9 mouse cellular contexts compared by ENCODE assay signal in the genomic region with DNA sequence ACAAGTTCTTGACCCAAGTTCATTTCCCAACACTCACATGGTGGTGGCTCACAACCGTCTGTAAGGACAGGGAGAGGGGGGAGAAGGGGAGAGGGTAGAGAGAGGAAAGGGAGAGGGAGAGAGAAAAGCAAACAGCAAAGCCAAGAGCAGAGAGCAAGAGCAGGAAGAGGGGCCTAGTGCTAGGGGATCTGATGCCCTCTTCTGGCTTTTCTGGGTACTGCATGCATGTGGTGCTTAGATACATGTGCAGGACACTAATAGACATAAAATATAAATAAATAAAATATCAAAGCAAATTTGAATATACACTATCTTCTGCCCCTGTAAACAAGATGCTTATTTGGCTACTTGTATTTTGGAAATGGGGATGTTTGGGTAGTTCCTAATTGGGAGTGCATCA.
DNase-seq lines count a peak whose midpoint lies in the region; ATAC-seq and TF ChIP-seq lines count a peak whose summit lies in the region.
"Had no signal": no experiment of that assay in that cellular context is flagged by ENCODE, and none has a peak within 500 bp of the region (broad histone marks: within the 10 kb centered on the region; RNA-seq: fewer than 3 reads in every experiment).

No protein-coding gene starts in this region.

- no peak for ATAC-seq in forebrain, embryonic 11.5 days (replicated peaks; ENCODE audit: low FRiP score)
- no peak for ATAC-seq in forebrain, embryonic 13.5 days

- WGBS in forebrain, embryonic 11.5 days, result 17% methylated on average over 1 of the region's 1 CpGs
- 33% methylated on average over 1 of the region's 1 CpGs for WGBS in forebrain, embryonic 13.5 days

- no peak for TF ChIP-seq POLR2A in cortical plate, adult 2 months (IDR thresholded peaks at IDR 0.05; ENCODE audit: extremely low read depth, insufficient read depth, low read length)

- no peaks in the 10 kb centered on the region for H3K4me1 ChIP-seq in forebrain, embryonic 11.5 days (replicated peaks; ENCODE audit: control insufficient read depth, insufficient read depth, low read length)
- H3K4me1 ChIP-seq in forebrain, embryonic 13.5 days, result no peaks in the 10 kb centered on the region
- H3K4me1 ChIP-seq in cortical plate, adult 2 months (ENCODE audit: control insufficient read depth, insufficient read depth, low read length), result no peaks in the 10 kb centered on the region
- H3K4me1 ChIP-seq: neural tube, embryonic 13.5 days had no signal

- no peaks in the 10 kb centered on the region for H3K9me3 ChIP-seq in forebrain, embryonic 11.5 days (ENCODE audit: control insufficient read depth, low read length)
- H3K9me3 ChIP-seq in forebrain, embryonic 13.5 days (replicated peaks), result no peaks in the 10 kb centered on the region
- H3K9me3 ChIP-seq: neural tube, embryonic 13.5 days had no signal

- DNase-seq in forebrain, embryonic 11.5 days (ENCODE audit: low spot score), result peak; percentile 66
- DNase-seq in urinary bladder, postnatal 25 days (ENCODE audit: low spot score), result peak; percentile 9
- DNase-seq in urinary bladder, adult 2 months (ENCODE audit: low spot score), result no peak
- DNase-seq in kidney, postnatal 10 days, result peak; percentile 54
- peak; percentile 48 for DNase-seq in lung, postnatal 14 days
- peak; percentile 16 to 72 for DNase-seq in spleen, postnatal 4 days (ENCODE audit: low spot score in 2 of 2)

- H3K36me3 ChIP-seq in forebrain, embryonic 11.5 days (ENCODE audit: control insufficient read depth, insufficient read depth, low read length), result no peaks in the 10 kb centered on the region
- no peaks in the 10 kb centered on the region for H3K36me3 ChIP-seq in forebrain, embryonic 13.5 days (ENCODE audit: poor library complexity, severe bottlenecking)
- H3K36me3 ChIP-seq: neural tube, embryonic 13.5 days had no signal

- H3K4me3 ChIP-seq in forebrain, embryonic 11.5 days (ENCODE audit: low read depth, low read length), result no peak overlapping the region
- H3K4me3 ChIP-seq in forebrain, embryonic 13.5 days, result no peak overlapping the region
- no peak overlapping the region for H3K4me3 ChIP-seq in cortical plate, adult 2 months (ENCODE audit: insufficient read depth, low read length)
- H3K4me3 ChIP-seq: neural tube, embryonic 13.5 days had no signal

- no peak overlapping the region for H3K4me2 ChIP-seq in forebrain, embryonic 11.5 days (ENCODE audit: low read depth, low read length, severe bottlenecking)
- H3K4me2 ChIP-seq in forebrain, embryonic 13.5 days, result no peak overlapping the region
- H3K4me2 ChIP-seq: neural tube, embryonic 13.5 days had no signal

- no peaks in the 10 kb centered on the region for H3K27me3 ChIP-seq in forebrain, embryonic 11.5 days (ENCODE audit: control insufficient read depth, insufficient read depth, low read length)
- H3K27me3 ChIP-seq in forebrain, embryonic 13.5 days, result no peaks in the 10 kb centered on the region
- H3K27me3 ChIP-seq: neural tube, embryonic 13.5 days had no signal

- TF ChIP-seq CTCF in cortical plate, adult 2 months (IDR thresholded peaks at IDR 0.05; ENCODE audit: extremely low read depth, insufficient read depth, low read length), result peak; percentile 45

- no peak overlapping the region for H3K9ac ChIP-seq in forebrain, embryonic 11.5 days (ENCODE audit: low read length)
- no peak overlapping the region for H3K9ac ChIP-seq in forebrain, embryonic 13.5 days
- H3K9ac ChIP-seq: neural tube, embryonic 13.5 days had no signal

- H3K27ac ChIP-seq in forebrain, embryonic 11.5 days (ENCODE audit: low read depth, low read length), result no peak overlapping the region
- H3K27ac ChIP-seq in forebrain, embryonic 13.5 days, result no peak overlapping the region
- H3K27ac ChIP-seq in cortical plate, adult 2 months (ENCODE audit: insufficient read depth, low read length), result no peak overlapping the region
- H3K27ac ChIP-seq: neural tube, embryonic 13.5 days had no signal
